Mouse (Mus musculus): ENCODE data around the gene Pnmal1. TPM values are rescaled to one million over a fixed set of nuclear protein-coding genes. Genes with fewer than 3 reads are reported as not detected.
"Not testable (repeated sequence)": the region's sequence is repeated elsewhere in the genome, so short reads cannot be mapped to it uniquely, and the experiment has no call there.

Gene Pnmal1
- polyA plus RNA-seq, 1 experiment from 2014 or later = 3.7 TPM

DNA sequence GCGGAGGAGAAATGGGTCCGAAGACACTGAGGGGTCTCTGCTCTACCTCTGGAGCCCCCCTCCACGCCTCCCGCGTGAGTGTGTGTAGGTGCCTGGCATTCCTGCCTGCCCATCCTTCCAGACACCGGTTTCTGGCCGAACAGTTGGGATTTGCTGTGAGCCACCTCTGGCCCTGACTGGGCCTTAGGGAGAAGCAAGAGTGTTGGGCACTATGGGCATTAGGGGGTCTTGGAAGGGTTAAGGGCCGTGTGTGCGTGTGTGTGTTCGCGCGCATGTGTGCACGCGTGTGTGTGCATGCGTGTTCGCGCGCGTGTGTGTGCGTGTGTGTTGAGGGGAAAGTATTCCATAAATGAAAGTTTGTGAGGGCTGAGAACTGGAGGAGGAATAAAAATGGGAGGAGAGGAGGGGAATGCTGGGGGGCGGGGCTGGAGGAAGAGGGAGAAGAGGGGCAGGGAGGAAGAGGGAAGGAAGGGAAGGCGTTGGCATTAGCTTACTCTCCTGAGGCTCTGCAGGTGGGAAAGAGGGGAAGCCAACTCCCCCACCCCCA is 12.1 kb upstream of the Pnmal1 start:
- Histone ChIP-seq H3K9me3 (ENCODE audit: control insufficient read depth, low read length) (no peaks in the 10 kb centered on the region), H3K4me3 (ENCODE audit: low read depth, low read length) (peak overlapping the region; percentile 31), H3K4me2 (ENCODE audit: low read length) (peak overlapping the region; percentile 61), H3K9ac (ENCODE audit: low read length) (no peak overlapping the region), H3K4me1 (replicated peaks; ENCODE audit: control insufficient read depth, insufficient read depth, low read length) (peaks cover 41% of the 10 kb centered on the region), H3K27ac (ENCODE audit: low read depth) (no peak overlapping the region), H3K27me3 (replicated peaks; ENCODE audit: control insufficient read depth, insufficient read depth, low read length) (peaks cover 49% of the 10 kb centered on the region), H3K36me3 (ENCODE audit: control insufficient read depth, insufficient read depth, low read length) (no peaks in the 10 kb centered on the region)
- 27% methylated on average over 21 of the region's 22 CpGs for WGBS
- ATAC-seq (replicated peaks; ENCODE audit: low FRiP score, low TSS enrichment, low read depth) (no peak), DNase-seq (ENCODE audit: low spot score) (no peak)

DNA sequence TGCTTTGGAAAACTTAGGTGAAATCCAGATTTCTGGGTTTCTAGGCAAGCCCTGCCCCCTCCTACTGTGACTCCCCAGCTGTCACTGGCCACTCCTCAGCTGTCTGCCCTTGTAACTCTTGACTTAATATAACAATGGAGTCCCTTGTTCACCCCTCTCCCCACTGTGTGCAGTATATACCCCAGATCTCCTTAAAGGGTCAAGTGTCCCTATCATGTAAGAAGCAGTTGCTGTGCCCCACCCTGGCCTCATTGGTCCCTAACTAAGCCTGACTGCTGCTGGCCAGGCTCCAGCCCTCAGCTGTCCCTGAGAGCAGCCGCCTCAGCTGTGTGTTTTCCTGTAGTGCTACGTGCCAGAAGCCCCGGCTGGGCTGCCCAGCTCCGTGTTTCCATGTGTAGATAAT is 11.5 kb upstream of the Pnmal1 start:
- Histone ChIP-seq H3K4me2 (ENCODE audit: low read length) (peak overlapping the region; percentile 61), H3K27me3 (replicated peaks; ENCODE audit: control insufficient read depth, insufficient read depth, low read length) (peaks cover 49% of the 10 kb centered on the region), H3K4me3 (ENCODE audit: low read depth, low read length) (no peak overlapping the region), H3K36me3 (ENCODE audit: control insufficient read depth, insufficient read depth, low read length) (no peaks in the 10 kb centered on the region), H3K4me1 (replicated peaks; ENCODE audit: control insufficient read depth, insufficient read depth, low read length) (peaks cover 41% of the 10 kb centered on the region), H3K9me3 (ENCODE audit: control insufficient read depth, low read length) (no peaks in the 10 kb centered on the region), H3K9ac (ENCODE audit: low read length) (no peak overlapping the region), H3K27ac (ENCODE audit: low read depth) (0 out of 2 replicates have a peak overlapping the region, but pooled peaks have one; percentile 1)
- WGBS = 8% methylated on average over 4 of the region's 4 CpGs
- DNase-seq (ENCODE audit: low spot score) (no peak), ATAC-seq (replicated peaks; ENCODE audit: low FRiP score, low TSS enrichment, low read depth) (no peak)

DNA sequence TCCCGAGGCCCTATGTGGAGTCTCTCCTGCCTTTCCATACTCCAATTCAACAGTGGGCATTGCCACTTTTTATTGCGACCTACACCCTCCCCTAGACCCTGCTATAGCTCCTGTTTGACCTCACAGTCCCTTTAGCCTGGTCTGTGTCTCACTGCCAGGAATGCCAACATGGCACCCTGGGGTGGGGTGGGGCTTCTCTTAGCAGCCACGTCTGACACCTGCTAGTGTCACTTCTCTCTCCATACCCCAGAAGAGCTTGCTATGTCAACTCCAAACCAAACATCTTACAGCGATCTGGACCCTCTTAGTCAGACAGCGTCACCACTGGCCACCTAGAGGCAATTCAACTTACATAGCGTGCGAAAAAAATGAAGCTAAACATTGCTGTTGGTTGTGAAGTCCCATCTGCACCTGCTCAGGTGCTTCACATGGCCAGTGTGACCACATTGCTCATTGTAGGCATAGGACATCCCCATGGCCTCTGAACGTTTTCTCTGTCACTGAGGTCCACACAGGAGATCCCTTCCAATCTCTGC is 10.5 kb upstream of the Pnmal1 start:
- Histone ChIP-seq H3K27ac (ENCODE audit: low read depth) (no peak overlapping the region), H3K4me2 (ENCODE audit: low read length) (no peak overlapping the region), H3K9ac (ENCODE audit: low read length) (no peak overlapping the region), H3K36me3 (ENCODE audit: control insufficient read depth, insufficient read depth, low read length) (no peaks in the 10 kb centered on the region), H3K4me3 (ENCODE audit: low read depth, low read length) (no peak overlapping the region), H3K27me3 (replicated peaks; ENCODE audit: control insufficient read depth, insufficient read depth, low read length) (peaks cover 49% of the 10 kb centered on the region), H3K4me1 (replicated peaks; ENCODE audit: control insufficient read depth, insufficient read depth, low read length) (peaks cover 39% of the 10 kb centered on the region), H3K9me3 (ENCODE audit: control insufficient read depth, low read length) (no peaks in the 10 kb centered on the region)
- 63% methylated on average over 8 of the region's 8 CpGs for WGBS
- no peak for ATAC-seq (replicated peaks; ENCODE audit: low FRiP score, low TSS enrichment, low read depth)
- no peak for DNase-seq (ENCODE audit: low spot score)

DNA sequence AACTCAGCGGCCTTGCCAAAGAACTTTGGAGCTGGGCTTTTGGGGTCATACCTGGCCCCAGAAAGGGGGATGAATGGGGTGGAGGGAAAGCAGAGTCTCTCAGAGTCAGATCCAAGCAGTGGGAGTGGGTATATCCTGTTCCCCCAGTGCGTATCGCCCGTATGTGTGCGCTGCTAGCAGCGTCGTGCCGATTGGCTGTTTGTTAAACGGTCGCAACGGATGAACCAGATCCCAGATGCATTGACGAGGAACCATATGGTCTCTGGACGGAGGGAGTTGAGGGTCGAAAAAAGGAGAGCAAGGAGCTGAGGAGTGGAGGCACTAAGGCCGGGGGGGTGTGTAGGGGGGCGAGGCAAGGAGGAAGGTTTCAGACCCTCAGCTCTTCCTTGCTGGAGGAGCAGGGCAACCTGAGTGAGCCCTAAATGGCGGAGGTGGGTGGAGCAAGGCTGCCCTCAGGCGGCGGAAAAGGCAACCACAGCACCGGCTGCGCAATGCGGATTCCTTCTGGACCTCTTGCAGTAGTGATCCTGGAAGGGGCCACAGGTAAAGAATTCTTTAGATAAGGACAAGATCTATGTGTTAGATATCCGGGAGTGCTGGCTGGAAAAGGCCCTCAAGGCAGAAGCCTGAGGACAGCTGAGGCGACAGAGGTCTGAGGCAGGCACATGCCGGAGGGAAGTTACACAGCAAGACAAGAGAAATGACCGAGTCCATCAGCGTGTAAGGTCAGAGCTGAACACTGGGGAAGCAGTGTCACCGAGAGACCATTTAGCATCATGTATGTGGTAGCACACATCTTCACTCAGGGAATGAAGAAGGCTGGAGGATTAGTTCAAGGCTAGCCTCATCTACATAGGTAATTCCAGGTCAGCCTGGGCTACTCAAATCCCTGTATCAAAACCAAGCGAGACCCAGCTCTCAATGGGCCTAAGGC is 9.3 kb upstream of the Pnmal1 start:
- ATAC-seq (replicated peaks; ENCODE audit: low FRiP score, low TSS enrichment, low read depth) (peak; percentile 38; the same call in 1 of the 2 replicates), DNase-seq (ENCODE audit: low spot score) (peak; percentile 95)
- 13% methylated on average over 29 of the region's 29 CpGs for WGBS
- no peaks in the 10 kb centered on the region for H3K9me3 ChIP-seq (ENCODE audit: control insufficient read depth, low read length)
- no peak overlapping the region for H3K27ac ChIP-seq (ENCODE audit: low read depth)
- H3K4me2 ChIP-seq (ENCODE audit: low read length) = peak overlapping the region; percentile 56
- H3K4me3 ChIP-seq (ENCODE audit: low read depth, low read length) = peak overlapping the region; percentile 20
- H3K9ac ChIP-seq (ENCODE audit: low read length) = no peak overlapping the region
- peaks cover 45% of the 10 kb centered on the region for H3K27me3 ChIP-seq (replicated peaks; ENCODE audit: control insufficient read depth, insufficient read depth, low read length)
- H3K36me3 ChIP-seq (ENCODE audit: control insufficient read depth, insufficient read depth, low read length) = no peaks in the 10 kb centered on the region
- peaks cover 36% of the 10 kb centered on the region for H3K4me1 ChIP-seq (replicated peaks; ENCODE audit: control insufficient read depth, insufficient read depth, low read length)

DNA sequence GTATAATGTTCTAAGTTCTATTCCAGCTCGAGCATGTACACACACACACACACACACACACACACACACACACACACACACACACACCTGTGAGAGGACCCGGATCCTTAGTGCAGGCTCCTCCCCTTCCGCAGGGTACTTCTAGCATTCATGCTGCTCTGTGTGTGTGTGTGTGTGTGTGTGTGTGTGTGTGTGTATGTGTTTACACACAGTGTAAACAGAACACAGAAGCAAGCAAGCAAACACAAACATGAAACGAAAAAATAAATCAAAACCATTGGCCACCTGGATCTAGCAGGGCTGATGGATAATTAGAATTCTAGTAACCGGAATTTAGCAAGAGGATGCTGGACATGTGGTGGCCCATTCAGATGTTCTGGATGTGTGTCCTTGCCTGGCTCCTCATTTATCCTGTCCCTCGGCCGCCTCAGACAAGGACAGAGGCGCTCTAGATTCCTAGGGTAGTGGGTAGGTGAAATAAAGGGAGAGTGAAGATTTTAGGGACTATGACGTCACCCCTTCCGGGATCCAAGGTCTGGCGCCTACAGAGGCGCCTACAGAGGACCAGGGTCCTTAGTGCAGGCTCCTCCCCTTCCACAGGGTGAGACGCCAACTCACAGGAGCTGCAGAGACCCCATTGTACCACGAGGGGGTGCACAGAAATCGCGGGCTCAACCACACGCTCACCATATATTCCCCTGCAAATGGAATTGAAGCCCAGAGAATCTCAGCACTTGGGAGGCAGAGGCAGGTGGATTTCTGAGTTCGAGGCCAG is 8.4 kb upstream of the Pnmal1 start:
- 26% methylated on average over 18 of the region's 18 CpGs for WGBS
- peak; percentile 91 for DNase-seq (ENCODE audit: low spot score)
- H3K4me1 ChIP-seq (replicated peaks; ENCODE audit: control insufficient read depth, insufficient read depth, low read length) = peaks cover 29% of the 10 kb centered on the region
- H3K9me3 ChIP-seq (ENCODE audit: control insufficient read depth, low read length) = no peaks in the 10 kb centered on the region
- H3K27me3 ChIP-seq (replicated peaks; ENCODE audit: control insufficient read depth, insufficient read depth, low read length) = peaks cover 37% of the 10 kb centered on the region
- no peak overlapping the region for H3K9ac ChIP-seq (ENCODE audit: low read length)
- no peak overlapping the region for H3K4me3 ChIP-seq (ENCODE audit: low read depth, low read length)
- peak overlapping the region; percentile 22; the same call in 1 of the 2 replicates for H3K4me2 ChIP-seq (ENCODE audit: low read length)
- ATAC-seq (replicated peaks; ENCODE audit: low FRiP score, low TSS enrichment, low read depth) = peak; percentile 80
- no peaks in the 10 kb centered on the region for H3K36me3 ChIP-seq (ENCODE audit: control insufficient read depth, insufficient read depth, low read length)
- no peak overlapping the region for H3K27ac ChIP-seq (ENCODE audit: low read depth)

DNA sequence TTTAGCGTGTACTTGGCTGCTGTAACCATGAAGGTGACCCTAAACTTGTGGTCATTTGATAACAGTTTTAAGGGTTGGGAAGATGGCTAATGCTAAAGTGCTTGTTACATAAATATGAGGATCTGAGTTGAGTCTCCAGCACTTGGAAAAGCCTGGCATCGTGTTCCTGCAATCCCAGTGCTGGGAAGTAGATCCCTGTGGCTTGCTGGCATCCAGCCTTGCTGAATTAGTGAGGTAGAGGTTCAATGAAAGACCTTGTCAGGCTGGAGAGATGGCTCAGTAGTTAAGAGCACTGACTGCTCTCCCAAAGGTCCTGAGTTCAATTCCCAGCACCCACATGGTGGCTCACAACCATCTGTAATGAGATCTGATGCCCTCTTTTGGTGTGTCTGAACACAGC is 5.7 kb upstream of the Pnmal1 start:
- not testable (repeated sequence) for H3K9me3 ChIP-seq (ENCODE audit: control insufficient read depth, low read length); DNase-seq (ENCODE audit: low spot score); H3K4me2 ChIP-seq (ENCODE audit: low read length); H3K27ac ChIP-seq (ENCODE audit: low read depth); H3K36me3 ChIP-seq (ENCODE audit: control insufficient read depth, insufficient read depth, low read length); ATAC-seq (replicated peaks; ENCODE audit: low FRiP score, low TSS enrichment, low read depth); H3K4me1 ChIP-seq (replicated peaks; ENCODE audit: control insufficient read depth, insufficient read depth, low read length); H3K9ac ChIP-seq (ENCODE audit: low read length); H3K4me3 ChIP-seq (ENCODE audit: low read depth, low read length)
- WGBS = 62% methylated on average over 2 of the region's 2 CpGs
- H3K27me3 ChIP-seq (replicated peaks; ENCODE audit: control insufficient read depth, insufficient read depth, low read length) = peaks cover 11% of the 10 kb centered on the region

DNA sequence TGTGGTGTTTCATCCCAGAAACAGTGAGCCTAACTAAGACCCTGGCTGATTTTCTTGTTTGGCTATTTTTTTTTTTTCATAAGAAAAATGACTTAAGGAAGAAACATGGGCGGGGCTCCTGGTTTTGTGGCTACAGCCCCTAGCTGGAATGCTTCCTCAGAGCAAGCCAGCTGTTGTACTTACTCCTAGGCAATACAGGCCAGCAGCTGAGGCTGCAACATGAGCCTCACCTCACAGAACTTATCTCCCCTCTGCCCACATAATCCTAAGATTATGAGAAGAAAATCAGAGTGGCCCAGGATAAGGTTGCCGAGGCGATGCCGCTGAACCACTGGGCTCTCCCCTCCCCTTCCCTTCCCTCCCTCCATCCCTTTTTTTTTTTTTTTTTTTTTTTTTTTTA is 3.8 kb upstream of the Pnmal1 start:
- Histone ChIP-seq H3K36me3 (ENCODE audit: control insufficient read depth, insufficient read depth, low read length) (no peaks in the 10 kb centered on the region), H3K4me1 (replicated peaks; ENCODE audit: control insufficient read depth, insufficient read depth, low read length) (peaks cover 6% of the 10 kb centered on the region; the same call in 1 of the 2 replicates), H3K4me3 (ENCODE audit: low read depth, low read length) (no peak overlapping the region), H3K27me3 (replicated peaks; ENCODE audit: control insufficient read depth, insufficient read depth, low read length) (no peaks in the 10 kb centered on the region), H3K4me2 (ENCODE audit: low read length) (no peak overlapping the region), H3K9me3 (ENCODE audit: control insufficient read depth, low read length) (no peaks in the 10 kb centered on the region), H3K27ac (ENCODE audit: low read depth) (no peak overlapping the region), H3K9ac (ENCODE audit: low read length) (no peak overlapping the region)
- no peak for DNase-seq (ENCODE audit: low spot score)
- ATAC-seq (replicated peaks; ENCODE audit: low FRiP score, low TSS enrichment, low read depth) = no peak
- 77% methylated on average over 4 of the region's 4 CpGs for WGBS

All from intestine, embryonic 14.5 days (tissue).